Mouse (Mus musculus) A20 (cell line): ENCODE data around the gene Tmem38a.
A peak's percentile ranks its signal among the peaks of the same experiment; 100 is the strongest.

Source experiments
- DNase-seq: peaks from one replicate; pipeline ENCODE4 v3.0.0-alpha.2; 2011; ENCODE audit warnings: low read depth, low spot score

Tmem38a gene

GRCm38 (mm10) chr8:72571611-72572473 is at the start of gene Tmem38a:
Gene Tmem38a (plus strand): TSS chr8:72572055.
- peak; percentile 86 for DNase-seq

- no peak for DNase-seq
Observed at GRCm38 (mm10) chr8:72532103-72532502, 39.8 kb upstream of the Tmem38a start.

GRCm38 (mm10) chr8:72534888-72535287 is 37.0 kb upstream of the Tmem38a start:
- no peak for DNase-seq

- peak; percentile 58 for DNase-seq
Observed at GRCm38 (mm10) chr8:72539234-72539633, 32.6 kb upstream of the Tmem38a start.

- DNase-seq: peak; percentile 48
Observed at GRCm38 (mm10) chr8:72547122-72547801, 24.6 kb upstream of the Tmem38a start.

GRCm38 (mm10) chr8:72547802-72548643 is 23.8 kb upstream of the Tmem38a start, which contains the start of gene Med26:
Gene Med26 (minus strand): TSS chr8:72548270.
- peak; percentile 100 for DNase-seq

- DNase-seq: peak; percentile 63
Observed at GRCm38 (mm10) chr8:72548644-72549313, 23.1 kb upstream of the Tmem38a start.

- DNase-seq: no peak
Observed at GRCm38 (mm10) chr8:72549314-72549892, 22.5 kb upstream of the Tmem38a start.

GRCm38 (mm10) chr8:72555770-72556169 is 16.1 kb upstream of the Tmem38a start:
- DNase-seq: no peak

GRCm38 (mm10) chr8:72561111-72561689 is 10.7 kb upstream of the Tmem38a start:
- DNase-seq: no peak

GRCm38 (mm10) chr8:72565970-72566369 is 5.9 kb upstream of the Tmem38a start:
- no peak for DNase-seq

GRCm38 (mm10) chr8:72570633-72571610 is 933 bp upstream of the Tmem38a start, which contains the start of gene Smim7:
Gene Smim7 (minus strand): TSS chr8:72571088.
- peak; percentile 100 for DNase-seq

GRCm38 (mm10) chr8:72572507-72572906 is 652 bp downstream of the Tmem38a start:
- no peak for DNase-seq

- DNase-seq: no peak
Observed at GRCm38 (mm10) chr8:72573450-72573849, 1.6 kb downstream of the Tmem38a start.

- DNase-seq: no peak
Observed at GRCm38 (mm10) chr8:72575915-72576314, 4.1 kb downstream of the Tmem38a start.

GRCm38 (mm10) chr8:72577266-72577665 is 5.4 kb downstream of the Tmem38a start:
- DNase-seq: no peak

- no peak for DNase-seq
Observed at GRCm38 (mm10) chr8:72577941-72578340, 6.1 kb downstream of the Tmem38a start.

- DNase-seq: no peak
Observed at GRCm38 (mm10) chr8:72579374-72579773, 7.5 kb downstream of the Tmem38a start.
